Mouse (Mus musculus): ENCODE measurements around the gene Frmd4a.
"Not testable (repeated sequence)": the region's sequence is repeated elsewhere in the genome, so short reads cannot be mapped to it uniquely, and the experiment has no call there.

Gene Frmd4a

GRCm38 (mm10) chr2:4335881-4336280, 318.4 kb downstream of the Frmd4a start:
- DNase-seq (ENCODE audit: low spot score in 2 of 2) = no peak

GRCm38 (mm10) chr2:4338290-4338689, 320.8 kb downstream of the Frmd4a start:
- DNase-seq (ENCODE audit: low spot score in 2 of 2) = not testable (repeated sequence)

- no peak for DNase-seq (ENCODE audit: low spot score in 2 of 2)
Measured at GRCm38 (mm10) chr2:4339128-4339527, 321.6 kb downstream of the Frmd4a start.

GRCm38 (mm10) chr2:4339530-4340218, 322.2 kb downstream of the Frmd4a start:
- DNase-seq (ENCODE audit: low spot score in 2 of 2) = no peak

GRCm38 (mm10) chr2:4340378-4340777, 322.9 kb downstream of the Frmd4a start:
- DNase-seq (ENCODE audit: low spot score in 2 of 2) = no peak

- no peak for DNase-seq (ENCODE audit: low spot score in 2 of 2)
Measured at GRCm38 (mm10) chr2:4341141-4341540, 323.6 kb downstream of the Frmd4a start.

GRCm38 (mm10) chr2:4342005-4342404, 324.5 kb downstream of the Frmd4a start:
- no peak for DNase-seq (ENCODE audit: low spot score in 2 of 2)

GRCm38 (mm10) chr2:4344411-4344810, 326.9 kb downstream of the Frmd4a start:
- no peak for DNase-seq (ENCODE audit: low spot score in 2 of 2)

GRCm38 (mm10) chr2:4346232-4346631, 328.7 kb downstream of the Frmd4a start:
- no peak for DNase-seq (ENCODE audit: low spot score in 2 of 2)

- no peak for DNase-seq (ENCODE audit: low spot score in 2 of 2)
Measured at GRCm38 (mm10) chr2:4346953-4347352, 329.4 kb downstream of the Frmd4a start.

- no peak for DNase-seq (ENCODE audit: low spot score in 2 of 2)
Measured at GRCm38 (mm10) chr2:4347782-4348181, 330.3 kb downstream of the Frmd4a start.

- no peak for DNase-seq (ENCODE audit: low spot score in 2 of 2)
Measured at GRCm38 (mm10) chr2:4348509-4348908, 331.0 kb downstream of the Frmd4a start.

- no peak for DNase-seq (ENCODE audit: low spot score in 2 of 2)
Measured at GRCm38 (mm10) chr2:4356812-4357384, 339.4 kb downstream of the Frmd4a start.

- no peak for DNase-seq (ENCODE audit: low spot score in 2 of 2)
Measured at GRCm38 (mm10) chr2:4361981-4362834, 344.7 kb downstream of the Frmd4a start.

- no peak for DNase-seq (ENCODE audit: low spot score in 2 of 2)
Measured at GRCm38 (mm10) chr2:4364908-4365307, 347.4 kb downstream of the Frmd4a start.

- no peak for DNase-seq (ENCODE audit: low spot score in 2 of 2)
Measured at GRCm38 (mm10) chr2:4368544-4368943, 351.0 kb downstream of the Frmd4a start.

GRCm38 (mm10) chr2:4370499-4370898, 353.0 kb downstream of the Frmd4a start:
- DNase-seq (ENCODE audit: low spot score in 2 of 2) = no peak

GRCm38 (mm10) chr2:4371341-4371740, 353.8 kb downstream of the Frmd4a start:
- DNase-seq (ENCODE audit: low spot score in 2 of 2) = no peak

- DNase-seq (ENCODE audit: low spot score in 2 of 2) = no peak
Measured at GRCm38 (mm10) chr2:4378844-4379243, 361.3 kb downstream of the Frmd4a start.

GRCm38 (mm10) chr2:4380435-4380834, 362.9 kb downstream of the Frmd4a start:
- no peak for DNase-seq (ENCODE audit: low spot score in 2 of 2)

- DNase-seq (ENCODE audit: low spot score in 2 of 2) = no peak
Measured at GRCm38 (mm10) chr2:4380926-4381325, 363.4 kb downstream of the Frmd4a start.

GRCm38 (mm10) chr2:4386468-4386867, 369.0 kb downstream of the Frmd4a start:
- no peak for DNase-seq (ENCODE audit: low spot score in 2 of 2)

- DNase-seq (ENCODE audit: low spot score in 2 of 2) = no peak
Measured at GRCm38 (mm10) chr2:4389330-4389729, 371.8 kb downstream of the Frmd4a start.
